Mouse (Mus musculus): ENCODE measurements around the gene Lhfpl2. TPM values are rescaled to one million over a fixed set of nuclear protein-coding genes. Genes with fewer than 3 reads are reported as not detected.

Gene Lhfpl2
- polyA plus RNA-seq, 1 experiment: not detected

DNA sequence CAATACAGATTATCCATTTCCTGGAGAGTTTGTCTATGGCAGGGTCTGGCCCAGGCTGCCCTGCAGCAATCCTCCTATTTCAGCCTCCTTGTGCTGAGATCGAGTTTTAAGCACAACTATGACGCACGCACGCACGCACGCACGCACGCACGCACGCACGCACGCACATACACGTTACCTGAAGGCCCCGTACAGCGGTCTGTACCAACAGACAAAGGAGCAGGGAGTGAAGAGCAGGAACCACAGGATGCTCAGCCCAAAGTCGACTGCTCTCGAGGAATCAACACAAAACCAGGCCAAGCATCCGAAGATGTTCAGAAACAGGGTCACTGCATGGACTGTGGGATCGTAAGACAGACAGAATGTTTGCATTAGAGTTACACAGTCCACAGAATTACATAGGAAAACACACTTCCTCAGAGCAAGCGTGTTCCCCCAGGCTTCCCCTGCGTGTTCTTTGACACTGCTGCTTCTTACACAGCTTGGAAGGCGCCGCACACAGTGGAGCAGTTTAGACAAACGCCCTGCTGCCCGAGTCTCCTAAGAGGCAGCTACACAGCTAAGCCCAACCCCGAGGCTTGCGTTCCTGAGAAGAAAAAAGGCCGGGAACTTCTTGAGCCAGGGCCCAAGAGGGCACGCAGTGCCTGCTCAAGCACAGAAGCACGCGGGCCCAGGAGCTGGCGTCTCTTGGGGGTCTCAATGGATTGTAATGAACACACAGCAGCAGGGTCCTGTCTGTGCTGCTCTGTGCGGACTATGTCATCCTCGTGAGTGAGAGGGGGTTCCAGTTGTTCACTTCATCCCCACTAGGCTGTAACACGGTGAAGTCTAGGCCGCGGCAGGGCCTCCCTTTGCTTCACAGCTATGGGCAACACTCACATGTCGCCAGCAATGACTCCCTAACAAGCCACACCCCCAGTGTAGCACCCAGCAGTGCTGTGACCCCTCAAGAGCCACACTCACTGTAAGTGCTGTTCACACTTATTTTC lies 167.4 kb downstream of the Lhfpl2 start:
- TF ChIP-seq POLR2A (IDR thresholded peaks at IDR 0.05; ENCODE audit: insufficient read depth, low read depth, low read length) (no peak), CTCF (IDR thresholded peaks at IDR 0.05; ENCODE audit: insufficient read depth, low read depth, low read length) (no peak)
- 91% methylated on average over 38 of the region's 38 CpGs for WGBS
- Histone ChIP-seq H3K4me1 (ENCODE audit: control insufficient read depth, insufficient read depth, low read length) (peaks cover 18% of the 10 kb centered on the region), H3K27ac (ENCODE audit: insufficient read depth, low read depth, low read length) (no peak overlapping the region), H3K4me3 (ENCODE audit: insufficient read depth, low read depth, low read length) (no peak overlapping the region)

DNA sequence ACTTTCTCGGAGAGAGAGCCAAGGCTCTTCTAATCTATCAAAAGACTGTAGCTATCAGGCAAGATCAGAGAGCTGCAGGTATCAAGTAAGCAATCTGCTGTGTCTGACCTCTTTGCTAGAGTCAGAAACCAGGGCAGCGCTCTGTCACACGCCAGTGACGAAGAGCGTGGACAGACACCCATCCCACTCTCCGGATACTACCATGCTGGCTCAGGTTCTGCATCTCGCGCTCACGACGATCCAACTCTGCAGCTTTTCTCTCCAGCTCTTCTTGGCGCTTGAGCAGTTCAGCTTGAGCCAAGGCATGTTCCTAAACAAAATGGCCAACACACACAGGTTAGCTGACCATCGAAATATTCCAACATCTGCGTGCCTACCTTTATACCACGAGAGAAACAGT lies 174.3 kb downstream of the Lhfpl2 start:
- WGBS: 90% methylated on average over 14 of the region's 14 CpGs
- H3K4me1 ChIP-seq (ENCODE audit: control insufficient read depth, insufficient read depth, low read length): peaks cover 7% of the 10 kb centered on the region
- no peak overlapping the region for H3K27ac ChIP-seq (ENCODE audit: insufficient read depth, low read depth, low read length)
- no peak overlapping the region for H3K4me3 ChIP-seq (ENCODE audit: insufficient read depth, low read depth, low read length)
- no peak for TF ChIP-seq CTCF (IDR thresholded peaks at IDR 0.05; ENCODE audit: insufficient read depth, low read depth, low read length)
- no peak for TF ChIP-seq POLR2A (IDR thresholded peaks at IDR 0.05; ENCODE audit: insufficient read depth, low read depth, low read length)

DNA sequence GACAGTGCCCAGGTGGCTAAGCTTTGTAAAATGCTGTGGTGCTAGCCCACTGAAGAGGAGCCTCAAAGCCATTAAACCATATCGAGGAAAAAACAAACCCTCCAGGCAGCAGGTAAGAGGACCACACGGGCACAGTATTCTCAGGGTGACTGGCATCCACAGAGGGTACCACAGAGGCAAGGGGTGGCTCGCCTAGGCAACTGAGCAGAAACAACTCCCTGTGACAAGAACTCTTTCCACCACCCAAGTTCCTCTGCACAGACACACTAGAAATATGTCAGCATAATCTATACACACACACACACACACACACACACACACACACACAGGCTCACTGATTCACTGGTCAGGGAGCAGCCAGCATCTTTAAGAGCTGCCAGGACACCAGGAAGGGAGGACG lies 181.9 kb downstream of the Lhfpl2 start:
- H3K4me3 ChIP-seq (ENCODE audit: insufficient read depth, low read depth, low read length): no peak overlapping the region
- 50% methylated on average over 4 of the region's 4 CpGs for WGBS
- peaks cover 14% of the 10 kb centered on the region for H3K4me1 ChIP-seq (ENCODE audit: control insufficient read depth, insufficient read depth, low read length)
- TF ChIP-seq POLR2A (IDR thresholded peaks at IDR 0.05; ENCODE audit: insufficient read depth, low read depth, low read length): no peak
- no peak for TF ChIP-seq CTCF (IDR thresholded peaks at IDR 0.05; ENCODE audit: insufficient read depth, low read depth, low read length)
- H3K27ac ChIP-seq (ENCODE audit: insufficient read depth, low read depth, low read length): no peak overlapping the region

DNA sequence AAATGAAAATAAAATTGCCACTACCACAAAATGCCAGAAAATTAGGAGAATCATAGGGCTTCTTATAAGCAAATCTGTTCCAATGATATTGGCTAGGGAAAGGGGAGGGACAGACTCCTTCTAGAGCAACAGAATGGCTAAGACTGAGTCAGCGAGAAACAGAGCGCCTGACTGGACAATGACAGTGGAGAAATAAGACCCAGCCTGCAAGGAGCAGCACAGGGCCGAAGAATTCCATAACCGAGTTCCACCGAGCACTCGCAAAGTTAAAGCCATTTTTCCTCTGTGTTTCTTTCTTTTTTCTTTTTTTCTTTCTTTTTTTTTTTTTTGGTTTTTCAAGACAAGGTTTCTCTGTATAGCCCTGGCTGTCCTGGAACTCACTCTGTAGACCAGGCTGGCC lies 182.5 kb downstream of the Lhfpl2 start:
- 67% methylated on average over 6 of the region's 6 CpGs for WGBS
- no peak overlapping the region for H3K27ac ChIP-seq (ENCODE audit: insufficient read depth, low read depth, low read length)
- H3K4me3 ChIP-seq (ENCODE audit: insufficient read depth, low read depth, low read length): no peak overlapping the region
- no peak for TF ChIP-seq CTCF (IDR thresholded peaks at IDR 0.05; ENCODE audit: insufficient read depth, low read depth, low read length)
- TF ChIP-seq POLR2A (IDR thresholded peaks at IDR 0.05; ENCODE audit: insufficient read depth, low read depth, low read length): no peak
- H3K4me1 ChIP-seq (ENCODE audit: control insufficient read depth, insufficient read depth, low read length): peaks cover 14% of the 10 kb centered on the region

DNA sequence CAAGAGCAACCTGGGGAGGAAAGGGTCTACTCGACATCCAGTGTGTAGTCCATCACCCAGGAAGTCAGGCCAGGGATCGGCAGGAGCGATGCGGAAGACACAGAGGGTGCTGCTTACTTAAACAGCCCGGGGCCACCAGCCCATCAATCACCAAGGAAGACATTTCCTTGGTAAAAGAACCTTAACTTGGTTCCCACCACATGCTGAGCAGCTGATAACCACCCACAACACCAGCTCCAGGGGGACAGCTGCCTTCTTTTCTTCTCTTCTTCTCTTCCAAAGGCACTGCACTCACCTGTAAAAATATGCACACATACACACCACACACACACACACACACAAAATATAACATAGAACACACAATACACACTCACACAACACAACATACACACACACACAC lies 183.3 kb downstream of the Lhfpl2 start:
- TF ChIP-seq CTCF (IDR thresholded peaks at IDR 0.05; ENCODE audit: insufficient read depth, low read depth, low read length): no peak
- no peak for TF ChIP-seq POLR2A (IDR thresholded peaks at IDR 0.05; ENCODE audit: insufficient read depth, low read depth, low read length)
- Histone ChIP-seq H3K4me1 (ENCODE audit: control insufficient read depth, insufficient read depth, low read length) (peaks cover 14% of the 10 kb centered on the region), H3K4me3 (ENCODE audit: insufficient read depth, low read depth, low read length) (no peak overlapping the region), H3K27ac (ENCODE audit: insufficient read depth, low read depth, low read length) (no peak overlapping the region)
- 81% methylated on average over 5 of the region's 5 CpGs for WGBS

DNA sequence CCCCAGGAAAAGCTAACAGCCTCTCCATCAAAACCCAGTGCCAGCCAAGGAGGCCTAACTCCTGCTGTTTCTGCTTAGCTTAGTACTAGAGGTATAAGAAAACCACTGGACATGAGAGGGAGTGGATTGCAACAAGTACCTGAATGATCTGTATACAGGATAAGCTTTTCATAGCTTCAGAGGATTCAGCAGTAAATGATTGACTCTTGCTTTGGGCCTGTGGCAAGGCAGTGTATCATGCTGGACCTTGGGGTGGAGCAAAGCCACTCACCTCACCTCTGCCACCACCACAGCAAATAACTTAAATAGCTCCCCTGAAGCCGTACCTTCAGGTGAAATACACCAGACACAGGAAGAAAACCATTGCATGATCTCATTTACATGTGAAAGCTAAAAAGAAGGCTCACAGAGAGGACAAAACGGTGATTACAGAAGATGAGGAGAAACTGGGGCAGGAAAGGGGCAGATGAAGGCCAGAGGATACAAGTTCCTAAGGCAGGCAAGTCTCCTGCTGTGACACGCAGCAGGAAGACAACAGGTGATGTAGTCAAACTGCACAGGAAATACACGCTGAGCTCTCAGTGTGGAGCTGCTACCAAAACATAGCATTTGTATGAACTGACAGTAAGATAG lies 184.4 kb downstream of the Lhfpl2 start:
- TF ChIP-seq CTCF (IDR thresholded peaks at IDR 0.05; ENCODE audit: insufficient read depth, low read depth, low read length) (no peak), POLR2A (IDR thresholded peaks at IDR 0.05; ENCODE audit: insufficient read depth, low read depth, low read length) (no peak)
- Histone ChIP-seq H3K4me3 (ENCODE audit: insufficient read depth, low read depth, low read length) (no peak overlapping the region), H3K4me1 (ENCODE audit: control insufficient read depth, insufficient read depth, low read length) (peaks cover 10% of the 10 kb centered on the region; the same call in 1 of the 2 replicates), H3K27ac (ENCODE audit: insufficient read depth, low read depth, low read length) (no peak overlapping the region)
- 50% methylated on average over 4 of the region's 4 CpGs for WGBS

DNA sequence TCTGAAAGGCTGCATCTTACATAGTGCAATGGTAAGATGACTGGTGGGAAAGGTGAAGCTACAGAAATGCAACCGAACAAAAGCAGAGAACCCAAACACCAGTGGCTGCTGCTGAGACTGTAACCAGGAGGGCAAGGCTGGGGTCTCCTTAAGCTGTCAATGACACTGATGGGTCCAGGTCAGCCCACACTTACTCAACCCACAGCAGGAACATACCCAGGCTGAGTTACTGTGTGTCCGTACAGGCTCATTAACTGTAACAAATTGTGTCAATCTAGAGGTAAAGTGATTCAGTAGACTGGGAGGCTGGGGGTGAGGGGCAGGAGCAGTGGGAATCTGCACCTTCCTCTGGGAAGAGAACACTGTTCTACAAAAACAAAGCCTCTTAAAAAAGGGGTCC lies 185.3 kb downstream of the Lhfpl2 start:
- H3K27ac ChIP-seq (ENCODE audit: insufficient read depth, low read depth, low read length): no peak overlapping the region
- WGBS: 71% methylated on average over 2 of the region's 2 CpGs
- TF ChIP-seq POLR2A (IDR thresholded peaks at IDR 0.05; ENCODE audit: insufficient read depth, low read depth, low read length): no peak
- no peak for TF ChIP-seq CTCF (IDR thresholded peaks at IDR 0.05; ENCODE audit: insufficient read depth, low read depth, low read length)
- no peak overlapping the region for H3K4me3 ChIP-seq (ENCODE audit: insufficient read depth, low read depth, low read length)
- peaks cover 10% of the 10 kb centered on the region; the same call in 1 of the 2 replicates for H3K4me1 ChIP-seq (ENCODE audit: control insufficient read depth, insufficient read depth, low read length)

Other genes starting within 250 kb of the Lhfpl2 start
- 338 TPM in 1 of 2 replicates, not detected in the other for gene Scamp1, start 228.1 kb downstream of the Lhfpl2 start, polyA plus RNA-seq (2012; ENCODE audit: insufficient read depth, insufficient read length, low replicate concordance, missing spikeins)